Mouse (Mus musculus): Measurements from ENCODE around the gene Arl3. TPM values are rescaled to one million over a fixed set of nuclear protein-coding genes. Genes with fewer than 3 reads are reported as not detected.

Arl3 gene
- polyA plus RNA-seq, 1 experiment: 1.5 TPM

- no peak for TF ChIP-seq GATA1 (IDR thresholded peaks at IDR 0.05; ENCODE audit: low read length)
- no peak for TF ChIP-seq TAL1 (IDR thresholded peaks at IDR 0.05; ENCODE audit: low read length)
- H3K4me1 ChIP-seq (ENCODE audit: control insufficient read depth): peaks cover 59% of the 10 kb centered on the region
- no peak overlapping the region for H3K4me3 ChIP-seq (replicated peaks)
- H3K27me3 ChIP-seq (ENCODE audit: control insufficient read depth): peaks cover 45% of the 10 kb centered on the region
- no peaks in the 10 kb centered on the region for H3K9me3 ChIP-seq (ENCODE audit: control insufficient read depth, low read length)
- H3K36me3 ChIP-seq (ENCODE audit: control insufficient read depth): no peaks in the 10 kb centered on the region
Measured at GRCm38 (mm10) chr19:46531071-46532030, 41.6 kb downstream of the Arl3 start.

- no peaks in the 10 kb centered on the region for H3K36me3 ChIP-seq (ENCODE audit: control insufficient read depth)
- H3K4me3 ChIP-seq (replicated peaks): no peak overlapping the region
- TF ChIP-seq TAL1 (IDR thresholded peaks at IDR 0.05; ENCODE audit: low read length) (no peak), GATA1 (IDR thresholded peaks at IDR 0.05; ENCODE audit: low read length) (no peak)
- peaks cover 52% of the 10 kb centered on the region for H3K27me3 ChIP-seq (ENCODE audit: control insufficient read depth)
- H3K4me1 ChIP-seq (ENCODE audit: control insufficient read depth): peaks cover 59% of the 10 kb centered on the region
- H3K9me3 ChIP-seq (ENCODE audit: control insufficient read depth, low read length): no peaks in the 10 kb centered on the region
Measured at GRCm38 (mm10) chr19:46530449-46530990, 42.5 kb downstream of the Arl3 start.

- Histone ChIP-seq H3K36me3 (ENCODE audit: control insufficient read depth) (no peaks in the 10 kb centered on the region), H3K4me3 (replicated peaks) (no peak overlapping the region), H3K9me3 (ENCODE audit: control insufficient read depth, low read length) (no peaks in the 10 kb centered on the region), H3K27me3 (ENCODE audit: control insufficient read depth) (peaks cover 57% of the 10 kb centered on the region), H3K4me1 (ENCODE audit: control insufficient read depth) (peaks cover 61% of the 10 kb centered on the region)
- TF ChIP-seq TAL1 (IDR thresholded peaks at IDR 0.05; ENCODE audit: low read length): no peak
Measured at GRCm38 (mm10) chr19:46529601-46530448, 43.2 kb downstream of the Arl3 start.

GRCm38 (mm10) chr19:46528529-46529213, 44.3 kb downstream of the Arl3 start:
- Histone ChIP-seq H3K36me3 (ENCODE audit: control insufficient read depth) (no peaks in the 10 kb centered on the region), H3K4me1 (ENCODE audit: control insufficient read depth) (peaks cover 69% of the 10 kb centered on the region), H3K27me3 (ENCODE audit: control insufficient read depth) (peaks cover 69% of the 10 kb centered on the region), H3K4me3 (replicated peaks) (peak overlapping the region; percentile 58), H3K9me3 (ENCODE audit: control insufficient read depth, low read length) (no peaks in the 10 kb centered on the region)
- TF ChIP-seq TAL1 (IDR thresholded peaks at IDR 0.05; ENCODE audit: low read length) (no peak), GATA1 (IDR thresholded peaks at IDR 0.05; ENCODE audit: low read length) (no peak)

GRCm38 (mm10) chr19:46527632-46528528, 45.1 kb downstream of the Arl3 start:
- Histone ChIP-seq H3K9me3 (ENCODE audit: control insufficient read depth, low read length) (no peaks in the 10 kb centered on the region), H3K36me3 (ENCODE audit: control insufficient read depth) (no peaks in the 10 kb centered on the region), H3K4me1 (ENCODE audit: control insufficient read depth) (peaks cover 71% of the 10 kb centered on the region), H3K4me3 (replicated peaks) (peak overlapping the region; percentile 58), H3K27me3 (ENCODE audit: control insufficient read depth) (peaks cover 77% of the 10 kb centered on the region)
- TF ChIP-seq GATA1 (IDR thresholded peaks at IDR 0.05; ENCODE audit: low read length) (no peak), TAL1 (IDR thresholded peaks at IDR 0.05; ENCODE audit: low read length) (no peak)

- H3K36me3 ChIP-seq (ENCODE audit: control insufficient read depth): no peaks in the 10 kb centered on the region
- TF ChIP-seq TAL1 (IDR thresholded peaks at IDR 0.05; ENCODE audit: low read length): no peak
- no peak for TF ChIP-seq GATA1 (IDR thresholded peaks at IDR 0.05; ENCODE audit: low read length)
- peaks cover 88% of the 10 kb centered on the region for H3K27me3 ChIP-seq (ENCODE audit: control insufficient read depth)
- no peaks in the 10 kb centered on the region for H3K9me3 ChIP-seq (ENCODE audit: control insufficient read depth, low read length)
- H3K4me1 ChIP-seq (ENCODE audit: control insufficient read depth): peaks cover 61% of the 10 kb centered on the region
- no peak overlapping the region for H3K4me3 ChIP-seq (replicated peaks)
Measured at GRCm38 (mm10) chr19:46525691-46526631, 47.0 kb downstream of the Arl3 start.

- no peak for TF ChIP-seq GATA1 (IDR thresholded peaks at IDR 0.05; ENCODE audit: low read length)
- TF ChIP-seq TAL1 (IDR thresholded peaks at IDR 0.05; ENCODE audit: low read length): no peak
- Histone ChIP-seq H3K4me1 (ENCODE audit: control insufficient read depth) (peaks cover 54% of the 10 kb centered on the region), H3K4me3 (replicated peaks) (no peak overlapping the region), H3K36me3 (ENCODE audit: control insufficient read depth) (no peaks in the 10 kb centered on the region), H3K27me3 (ENCODE audit: control insufficient read depth) (peaks cover 77% of the 10 kb centered on the region), H3K9me3 (ENCODE audit: control insufficient read depth, low read length) (no peaks in the 10 kb centered on the region)
Measured at GRCm38 (mm10) chr19:46524601-46525321, 48.2 kb downstream of the Arl3 start.

All from erythroblast, embryonic 14.5 days (primary cell).